Mouse (Mus musculus): Measurements from ENCODE around the gene Islr2. TPM values are rescaled to one million over a fixed set of nuclear protein-coding genes. Genes with fewer than 3 reads are reported as not detected.
"Not testable (repeated sequence)": the region's sequence is repeated elsewhere in the genome, so short reads cannot be mapped to it uniquely, and the experiment has no call there.

The Islr2 gene
- total RNA-seq (2021), result under 1 TPM; 0.83 to 0.86 TPM

GRCm38 (mm10) chr9:58203516-58204447 lies at the start of gene Islr2, which contains the start of gene Islr:
Islr2 (minus strand) TSS chr9:58204319.
Islr (minus strand) TSS chr9:58204306.
- DNase-seq, result peak; percentile 80

GRCm38 (mm10) chr9:58253805-58254122 lies 49.6 kb upstream of the Islr2 start:
- not testable (repeated sequence) for DNase-seq

GRCm38 (mm10) chr9:58253033-58253804 lies 49.1 kb upstream of the Islr2 start, which contains the start of gene Stoml1:
Stoml1 (plus strand) TSS chr9:58253164.
- peak; percentile 96 for DNase-seq

- not testable (repeated sequence) for DNase-seq
These were observed 46.6 kb upstream of the Islr2 start for GRCm38 (mm10) chr9:58250730-58251129.

- no peak for DNase-seq
These were observed 46.2 kb upstream of the Islr2 start for GRCm38 (mm10) chr9:58250322-58250721.

GRCm38 (mm10) chr9:58249592-58250192 lies 45.6 kb upstream of the Islr2 start, which contains the start of gene Pml:
Pml (minus strand) TSS chr9:58249786.
- DNase-seq, result peak; percentile 81

- DNase-seq, result no peak
These were observed 44.8 kb upstream of the Islr2 start for GRCm38 (mm10) chr9:58248746-58249413.

- peak; percentile 87 for DNase-seq
These were observed 43.1 kb upstream of the Islr2 start for GRCm38 (mm10) chr9:58247064-58247759.

GRCm38 (mm10) chr9:58246083-58246591 lies 42.0 kb upstream of the Islr2 start:
- DNase-seq, result no peak

GRCm38 (mm10) chr9:58243696-58244095 lies 39.6 kb upstream of the Islr2 start:
- DNase-seq, result no peak

GRCm38 (mm10) chr9:58242696-58243095 lies 38.6 kb upstream of the Islr2 start:
- DNase-seq, result no peak

- peak; percentile 72 for DNase-seq
These were observed 37.8 kb upstream of the Islr2 start for GRCm38 (mm10) chr9:58241780-58242485.

GRCm38 (mm10) chr9:58234502-58235015 lies 30.4 kb upstream of the Islr2 start:
- DNase-seq, result no peak

- DNase-seq, result no peak
These were observed 28.3 kb upstream of the Islr2 start for GRCm38 (mm10) chr9:58232374-58232773.

GRCm38 (mm10) chr9:58231746-58232145 lies 27.6 kb upstream of the Islr2 start:
- DNase-seq, result no peak

- DNase-seq, result no peak
These were observed 24.8 kb upstream of the Islr2 start for GRCm38 (mm10) chr9:58228777-58229466.

GRCm38 (mm10) chr9:58225915-58226913 lies 22.1 kb upstream of the Islr2 start:
- peak; percentile 71 for DNase-seq

GRCm38 (mm10) chr9:58224356-58224755 lies 20.2 kb upstream of the Islr2 start:
- DNase-seq, result no peak
